Mouse (Mus musculus) layer of hippocampus, adult 8-10 months (tissue): ENCODE measurements at regions not wholly inside any gene's neighbourhood (a gene's known extent, or its start where the extent isn't known, plus 50 kb on each side); places are given as distances from the start of the nearest gene placed in this dataset.
"Not testable (repeated sequence)": the region's sequence is repeated elsewhere in the genome, so short reads cannot be mapped to it uniquely, and the experiment has no call there.

Source experiments
- DNase-seq, 2 experiments: peaks; one replicate each; pipeline ENCODE4 v3.0.0; 2022; ENCODE audit warnings: low spot score in 2 of 2

DNA sequence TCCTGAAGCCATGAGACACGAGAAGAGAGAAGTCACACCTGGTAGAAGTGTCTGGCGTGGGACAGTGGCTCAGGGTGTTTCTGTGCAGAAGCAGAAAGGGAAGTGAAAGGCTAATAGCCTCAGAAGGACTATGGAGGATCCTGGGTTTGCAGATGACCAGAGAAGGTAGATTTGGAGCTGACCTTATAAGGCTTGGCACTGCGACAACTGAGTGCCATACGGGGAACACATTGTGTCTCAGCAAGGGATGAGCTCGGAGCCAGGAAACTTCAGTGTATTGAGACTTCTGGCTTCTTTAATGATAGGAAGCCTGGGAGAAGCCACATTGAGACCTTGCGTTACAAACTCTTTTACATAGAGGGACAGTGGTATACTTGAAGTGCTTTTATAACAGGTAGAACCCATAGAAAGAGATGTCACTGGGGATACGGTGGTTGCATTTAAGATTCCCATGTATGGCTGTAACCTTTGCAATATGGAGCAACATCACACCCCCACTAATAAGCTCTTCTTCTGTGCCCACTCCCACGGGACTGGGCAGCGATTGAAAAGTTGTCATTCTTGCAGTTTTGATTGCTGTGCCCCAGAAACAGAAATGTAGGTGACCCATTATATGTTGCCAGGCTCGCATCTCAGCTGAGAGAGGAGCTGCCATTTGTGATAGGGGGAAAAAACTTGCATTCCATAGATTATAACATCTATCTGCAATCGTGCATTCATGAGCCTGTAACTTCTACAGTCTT is 61.8 kb upstream of the Dync1i1 start:
- no peak for DNase-seq

DNA sequence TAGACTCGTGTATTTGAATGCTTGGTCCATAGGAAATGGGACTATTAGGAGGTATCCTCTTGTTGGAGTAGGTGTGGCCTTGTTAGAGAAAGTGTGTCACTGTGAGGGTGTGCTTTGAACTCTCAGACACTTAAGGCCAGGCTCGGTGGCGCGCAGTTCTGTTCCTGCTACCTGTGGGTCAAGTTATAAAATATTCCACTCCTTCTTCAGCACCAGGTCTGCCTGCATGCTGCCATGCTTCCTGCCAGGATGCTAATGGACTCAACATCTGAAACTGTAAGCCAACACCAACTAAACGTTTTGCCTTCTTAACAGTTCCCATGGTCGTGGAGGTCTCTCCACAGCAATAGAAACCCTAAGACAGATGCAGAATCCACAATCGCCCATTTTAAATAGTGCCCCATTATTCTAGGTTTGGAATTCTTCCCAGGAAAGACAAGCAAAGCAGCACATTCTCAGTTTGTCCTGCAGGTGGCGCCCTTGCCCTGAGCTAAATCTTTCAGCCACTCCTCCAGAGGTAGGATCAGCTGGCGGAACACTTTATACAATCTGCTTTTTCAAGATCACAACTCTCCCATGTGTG is 80.2 kb upstream of the Dync1i1 start:
- peak; percentile 56 to 74 for DNase-seq

DNA sequence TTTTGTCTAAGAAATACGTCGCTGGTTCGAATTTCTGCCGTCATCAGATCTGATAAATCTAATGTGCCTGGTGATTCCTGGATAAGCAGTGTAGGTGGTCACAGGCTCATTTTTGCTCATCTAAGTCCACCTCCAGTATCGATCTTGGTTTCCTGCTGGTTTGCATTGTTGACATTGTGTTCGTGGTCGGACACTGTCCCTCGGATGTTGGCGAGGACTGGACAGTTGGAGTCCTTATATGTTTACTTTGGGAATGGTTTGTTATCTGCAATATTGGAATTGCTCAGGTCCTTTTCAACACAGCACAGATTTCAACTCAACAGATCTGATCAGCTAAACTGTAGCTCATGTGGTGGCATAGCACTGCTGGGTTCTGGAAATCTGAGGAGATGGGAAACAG is 91.2 kb upstream of the Dync1i1 start:
- no peak for DNase-seq

DNA sequence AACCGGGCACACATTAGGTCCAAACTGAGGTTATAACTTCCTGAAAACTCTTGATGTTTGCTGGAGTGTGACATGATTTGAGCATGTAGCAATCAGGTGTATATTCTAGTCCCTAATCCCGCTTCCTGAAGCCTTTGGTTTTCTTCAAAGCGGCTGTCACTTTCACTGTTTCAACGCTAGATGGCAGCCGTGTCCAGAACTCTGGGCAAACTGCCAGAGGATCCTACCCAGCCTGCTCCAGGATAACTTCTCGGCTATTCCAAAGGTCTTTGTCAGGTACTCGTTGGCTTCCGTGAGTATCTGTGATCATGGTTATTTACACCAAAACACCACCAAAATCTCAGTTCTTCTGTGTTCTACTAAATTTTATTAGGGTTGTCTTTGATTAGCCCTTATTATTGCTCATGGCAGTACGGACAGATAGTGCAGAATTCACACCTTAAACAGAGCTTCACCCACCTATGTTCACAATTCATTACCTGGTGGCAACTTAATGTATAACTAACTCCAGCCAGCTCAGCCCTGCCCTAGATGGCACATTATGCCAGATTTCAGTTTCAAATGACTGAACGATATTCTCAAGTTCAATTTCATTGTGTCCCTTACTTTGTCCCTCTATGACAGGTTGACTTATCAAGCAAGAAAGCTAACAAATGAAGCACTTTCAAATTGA is 92.3 kb upstream of the Dync1i1 start:
- peak; percentile 11 to 51 for DNase-seq

DNA sequence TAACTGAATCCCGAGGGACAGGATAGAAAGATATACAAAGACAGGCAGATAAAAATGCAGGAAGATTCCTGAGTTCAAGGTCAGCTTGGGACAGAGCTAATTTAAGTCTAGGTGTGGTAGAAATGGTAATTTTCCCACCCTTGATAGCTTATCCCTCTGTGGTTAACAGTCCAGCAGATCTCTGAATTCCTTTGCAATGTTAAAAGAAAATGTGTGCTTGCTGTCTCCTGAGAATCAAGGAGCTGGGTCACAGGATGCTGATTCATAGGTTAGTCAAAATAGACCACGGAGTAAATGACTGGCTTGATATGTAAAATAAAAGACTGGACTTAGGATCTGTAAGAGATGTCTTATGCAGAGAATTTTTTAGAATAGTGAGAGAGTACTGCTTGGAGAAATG is 101.4 kb upstream of the Dync1i1 start:
- no peak for DNase-seq

DNA sequence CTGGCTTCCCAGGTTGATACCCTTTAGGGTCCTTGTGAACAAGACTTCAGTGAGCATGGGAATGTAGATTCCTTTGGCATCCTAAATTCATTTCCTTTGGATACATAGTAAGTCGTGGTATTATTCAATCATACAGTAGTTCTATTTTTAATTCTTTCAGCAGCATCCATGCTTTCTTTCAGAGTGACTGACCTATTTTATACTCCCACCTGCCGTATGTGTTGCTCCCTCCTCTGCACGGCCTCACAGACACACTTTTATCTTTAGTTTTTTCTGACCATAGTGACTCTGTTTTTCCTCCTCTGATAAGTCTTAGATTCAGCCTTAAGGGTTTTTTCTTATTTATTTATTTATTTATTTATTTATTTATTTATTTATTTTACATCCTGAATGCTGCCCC is 103.9 kb upstream of the Dync1i1 start:
- no peak for DNase-seq

DNA sequence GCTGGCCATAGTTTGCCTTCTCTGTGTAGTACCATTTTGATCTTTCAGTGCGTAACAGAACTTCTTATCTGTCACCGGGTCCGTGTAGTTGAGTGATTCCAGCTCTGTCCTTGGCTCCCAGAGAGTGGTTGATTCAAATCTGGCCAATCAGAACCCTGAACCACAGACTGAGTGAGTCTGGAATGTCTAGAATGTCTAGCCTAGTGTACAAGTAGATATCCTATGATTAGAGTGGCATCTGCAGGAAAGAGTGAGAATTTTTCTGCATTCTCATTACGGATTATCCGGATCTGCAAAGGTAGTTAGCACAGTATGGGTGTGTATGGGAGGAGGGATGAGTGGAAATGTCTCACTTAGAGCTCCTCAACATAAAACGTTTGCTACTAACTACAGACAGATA is 97.9 kb upstream of the Pdk4 start:
- no peak for DNase-seq

DNA sequence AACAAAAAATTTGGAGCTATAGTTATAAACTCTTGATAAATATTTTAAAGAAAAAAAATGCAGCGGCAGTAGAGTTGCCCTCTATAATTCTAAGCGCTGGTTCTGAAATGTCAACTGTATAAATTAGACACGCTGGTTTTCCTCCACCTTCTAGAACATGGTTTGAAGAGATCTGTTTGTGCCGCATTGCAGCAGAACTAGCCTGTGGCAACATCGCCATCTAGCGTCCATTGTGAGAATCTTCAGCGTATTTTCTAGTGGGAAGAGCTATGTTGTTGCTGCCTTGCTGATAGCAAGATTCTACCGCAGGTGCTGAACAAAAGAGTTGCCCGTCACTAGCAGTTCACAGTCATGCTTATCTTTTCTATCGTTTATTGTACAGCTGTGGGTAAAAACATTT is 93.5 kb upstream of the Pdk4 start:
- peak; percentile 42 to 65 for DNase-seq

DNA sequence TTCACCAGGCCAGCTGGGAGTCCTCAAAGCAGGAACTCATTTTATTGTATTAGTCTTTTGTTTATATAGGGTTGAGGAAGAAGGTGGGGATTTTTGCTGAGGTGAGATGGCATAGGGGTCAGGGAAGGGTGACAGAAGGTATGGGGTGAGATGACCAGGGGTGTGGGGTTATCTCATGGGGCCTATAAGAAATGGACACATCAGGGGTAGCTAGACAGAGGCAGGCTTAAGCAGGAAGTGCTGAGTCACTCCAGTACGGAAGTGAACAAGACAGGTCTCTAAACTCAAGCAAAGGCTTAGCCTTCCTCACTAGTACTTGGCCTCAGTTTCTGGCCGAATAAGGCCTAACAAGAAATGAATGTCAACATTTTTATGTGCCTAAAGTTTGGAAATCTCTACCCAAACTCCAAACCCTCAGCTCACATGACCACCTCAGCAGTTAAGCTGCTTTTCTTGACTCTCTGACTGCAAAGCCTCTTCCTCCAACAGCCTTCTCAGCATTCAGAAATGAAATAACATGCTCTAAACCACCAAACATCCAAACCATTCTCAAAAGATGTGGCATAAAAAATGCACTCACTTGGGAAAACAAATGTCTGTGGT is 86.9 kb upstream of the Pdk4 start:
- no peak for DNase-seq

DNA sequence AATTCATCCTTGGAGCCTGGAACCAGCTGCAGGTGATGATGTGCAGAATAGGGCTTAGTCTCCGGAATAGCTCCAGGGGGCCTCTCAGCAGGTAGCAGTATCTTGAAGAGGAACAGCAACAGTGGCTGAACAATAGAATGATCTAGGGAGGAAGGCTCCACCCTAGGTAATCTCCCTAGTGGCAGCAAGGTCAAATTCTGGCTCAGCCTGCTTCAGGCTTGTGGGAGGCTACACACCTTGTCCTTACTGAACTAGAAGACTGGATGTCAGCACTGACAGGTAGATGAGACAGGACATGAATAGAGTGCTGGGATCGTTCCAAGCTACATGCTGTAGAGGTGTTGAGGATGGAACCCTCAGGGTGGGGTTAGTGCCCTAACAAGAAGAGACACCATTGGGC is 80.8 kb upstream of the Pdk4 start:
- DNase-seq: not testable (repeated sequence)

DNA sequence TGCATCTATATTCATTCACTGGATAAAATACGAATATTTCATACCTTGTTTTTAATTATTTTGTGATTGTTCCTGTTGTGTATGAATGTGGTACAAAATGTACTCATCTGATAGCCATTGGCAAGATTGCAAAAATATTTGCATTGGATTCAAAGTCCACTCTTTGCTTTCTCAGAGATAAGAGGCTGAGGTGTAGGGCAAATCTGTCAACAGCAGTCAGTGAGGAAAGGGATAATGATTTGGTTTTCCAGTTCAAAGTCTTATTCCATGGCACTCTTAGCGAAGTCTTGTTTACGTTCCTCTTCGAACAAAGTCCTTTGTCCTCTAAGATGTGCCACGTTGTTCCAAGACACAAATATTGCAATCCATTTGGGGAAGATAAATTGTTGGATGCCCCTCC is 70.5 kb upstream of the Pdk4 start:
- DNase-seq: no peak

DNA sequence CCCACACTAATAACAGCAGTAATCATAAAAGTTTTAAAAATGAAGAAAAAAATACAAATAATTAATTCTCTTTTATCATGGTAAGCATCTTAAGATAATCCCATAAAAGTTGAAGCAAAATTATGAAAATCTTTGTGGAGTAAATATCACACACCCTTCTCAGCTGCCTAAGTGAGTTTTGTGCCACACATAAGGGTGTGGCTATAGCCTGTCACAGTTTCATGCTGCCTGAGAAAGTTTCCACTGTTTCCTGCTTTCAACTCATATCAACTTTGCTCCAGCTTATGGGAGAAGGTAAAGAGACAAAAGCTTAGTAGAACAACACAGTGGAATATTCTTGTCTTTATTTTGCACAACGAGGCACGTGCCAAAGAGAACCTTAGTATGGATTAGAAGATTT is 68.9 kb upstream of the Pdk4 start:
- DNase-seq: no peak

DNA sequence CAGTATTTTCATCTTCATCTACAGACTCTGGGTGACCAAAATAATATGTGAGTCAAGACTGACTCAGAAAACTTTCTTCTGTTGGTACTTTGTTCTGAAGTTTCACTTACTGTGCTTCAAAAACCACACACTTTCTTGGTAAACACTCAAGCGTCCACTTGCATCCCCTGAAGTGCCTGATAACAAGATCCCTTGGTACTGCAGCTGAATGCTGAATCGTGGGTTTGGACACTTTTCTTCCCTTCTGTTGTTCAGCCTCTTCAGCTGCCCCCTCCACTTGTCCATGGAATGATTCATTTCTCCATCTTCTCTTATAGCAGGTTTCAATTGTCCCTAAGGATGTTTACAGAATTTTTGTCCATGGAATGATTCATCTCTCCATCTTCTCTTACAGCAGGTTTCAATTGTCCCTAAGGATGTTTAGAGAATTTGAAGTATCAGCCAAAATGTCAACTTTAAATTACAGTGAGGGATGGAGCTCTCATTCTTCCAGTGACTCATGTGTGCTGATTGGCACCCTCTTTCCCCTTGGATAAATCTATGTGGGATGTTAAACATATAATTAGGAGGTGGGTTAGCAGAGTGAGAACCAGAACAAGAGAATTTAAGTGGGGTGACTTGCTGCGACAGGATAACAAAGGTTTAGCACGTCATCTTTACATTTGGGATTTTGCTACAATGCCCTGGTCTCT is 57.7 kb upstream of the Pdk4 start:
- DNase-seq: no peak

DNA sequence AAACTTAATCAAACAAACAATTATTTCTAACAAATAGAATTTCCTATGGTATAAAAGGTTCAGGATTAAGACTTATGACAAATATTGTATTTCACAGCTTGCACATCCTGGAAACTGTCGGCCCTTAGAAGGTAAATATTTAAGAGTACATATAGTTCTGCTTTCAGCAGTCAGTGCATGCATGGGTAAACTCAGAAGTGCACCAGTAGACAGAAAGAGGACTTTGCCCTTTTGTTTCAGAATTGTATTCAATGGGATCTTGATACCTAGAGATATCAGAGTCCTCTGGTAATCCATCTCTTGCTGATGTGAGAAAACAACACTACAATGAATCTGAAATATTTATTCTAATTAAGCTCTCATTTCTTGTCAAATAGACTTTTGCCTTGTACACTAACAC is 54.0 kb upstream of the Pdk4 start:
- DNase-seq: no peak
